Mouse (Mus musculus) small intestine, adult 2 months (tissue): ENCODE measurements around the gene Qtrt1. TPM values are rescaled to one million over a fixed set of nuclear protein-coding genes. Genes with fewer than 3 reads are reported as not detected.
A peak's percentile ranks its signal among the peaks of the same experiment; 100 is the strongest.

Experiments
- H3K27ac ChIP-seq: fragments of 200-500 bp; 2 replicates; pipeline ENCODE4 v1.5.1; 2012; ENCODE audit warnings: low read depth, low read length, control low read depth, inconsistent platforms; ENCODE audit not compliant: insufficient read depth
- H3K27me3 ChIP-seq: fragments of 200-500 bp; 2 replicates; pipeline ENCODE4 v1.6.1; 2012; ENCODE audit warnings: mild to moderate bottlenecking, moderate library complexity, low read length, inconsistent platforms; ENCODE audit not compliant: control insufficient read depth, insufficient read depth
- H3K36me3 ChIP-seq: fragments of 200-500 bp; 2 replicates; pipeline ENCODE4 v1.6.1; 2012; ENCODE audit warnings: mild to moderate bottlenecking, low read length, control low read depth, inconsistent platforms; ENCODE audit not compliant: control insufficient read depth, insufficient read depth
- H3K4me1 ChIP-seq: fragments of 200-500 bp; 2 replicates; pipeline ENCODE4 v1.6.1; 2012; ENCODE audit warnings: low read length, inconsistent platforms, mixed read lengths; ENCODE audit not compliant: control insufficient read depth, insufficient read depth, insufficient read length
- H3K4me3 ChIP-seq: fragments of 200-500 bp; 2 replicates; pipeline ENCODE4 v1.5.1; 2012; ENCODE audit warnings: low read depth, mild to moderate bottlenecking, control low read depth, inconsistent platforms, low read length, moderate library complexity
- CTCF ChIP-seq: fragments of 200-500 bp; IDR thresholded peaks from 2 replicates; pipeline ENCODE4 v1.5.1; 2012; ENCODE audit warnings: low read depth, mild to moderate bottlenecking, control low read depth, inconsistent platforms, low read length, moderate library complexity, mixed read lengths; ENCODE audit not compliant: insufficient replicate concordance, insufficient read length; ENCODE audit errors: extremely low read depth
- POLR2A ChIP-seq: fragments of 200-500 bp; IDR thresholded peaks from 2 replicates; pipeline ENCODE4 v1.6.1; 2012; ENCODE audit warnings: low read depth, mild to moderate bottlenecking, control low read depth, inconsistent platforms, low read length, moderate library complexity
- WGBS: fragments of 180-500 bp; shearing (Covaris S2); methylation state at CpG from one replicate; pipeline ENCODE4 v1.1.7; 2018; 5-methylcytosine and 5-hydroxymethylcytosine counted together
- polyA plus RNA-seq: library from polyadenylated mRNA; depleted of rRNA; stranded (reverse); fragments of >200 nt; gene quantifications from 2 replicates; pipeline ENCODE4 v1.2.3, GENCODE M21; 2012; rRNA removed

Gene Qtrt1
- 30.1 and 32.8 TPM in 2 replicates for polyA plus RNA-seq

GRCm38 (mm10) chr9:21411669-21412550 is at the start of gene Qtrt1:
Gene Qtrt1 (plus strand): TSS chr9:21411837.
- under 1% methylated on average over 53 of the region's 53 CpGs for WGBS
- Histone ChIP-seq H3K27me3 (no peaks in the 10 kb centered on the region), H3K27ac (no peak within 1 kb of the TSS), H3K36me3 (peaks cover 2% of the 10 kb centered on the region; the same call in 1 of the 2 replicates), H3K4me1 (peaks cover 4% of the 10 kb centered on the region), H3K4me3 (peak within 1 kb of the TSS; percentile 95)
- TF ChIP-seq POLR2A (no peak), CTCF (no peak)

DNA sequence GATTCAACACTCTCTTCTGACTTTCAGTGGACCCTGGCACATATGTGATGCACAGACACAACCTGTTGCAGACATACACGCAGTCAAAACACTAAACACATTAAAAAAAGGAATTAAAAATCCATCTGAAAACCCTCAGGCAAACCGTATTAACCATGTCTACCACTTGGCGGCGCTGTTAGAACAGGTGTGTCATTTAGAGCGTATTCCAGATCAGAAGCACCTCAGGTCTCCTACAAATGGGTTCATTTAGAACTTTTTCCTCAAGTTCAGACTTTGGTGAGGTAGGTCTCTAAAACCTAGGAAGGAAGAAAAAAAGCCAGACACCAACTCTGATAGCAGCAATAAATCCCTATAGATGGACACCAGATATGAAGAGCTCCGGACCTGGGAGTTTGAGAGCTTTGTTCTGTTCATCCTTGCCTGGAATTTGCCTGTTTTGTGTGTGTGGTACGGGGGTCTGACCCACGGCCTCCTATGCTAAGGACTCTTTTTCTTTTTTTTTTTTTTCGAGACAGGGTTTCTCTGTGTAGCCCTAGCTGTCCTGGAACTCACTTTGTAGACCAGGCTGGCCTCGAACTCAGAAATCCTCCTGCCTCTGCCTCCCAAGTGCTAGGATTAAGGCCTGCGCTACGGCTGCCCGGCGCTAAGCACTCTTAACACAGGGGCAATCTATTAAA is 45.0 kb upstream of the Qtrt1 start:
- Histone ChIP-seq H3K4me1 (peaks cover 3% of the 10 kb centered on the region), H3K36me3 (no peaks in the 10 kb centered on the region), H3K27me3 (no peaks in the 10 kb centered on the region), H3K4me3 (peak overlapping the region; percentile 52), H3K27ac (peak overlapping the region; percentile 84)
- no peak for TF ChIP-seq POLR2A
- TF ChIP-seq CTCF, result peak; percentile 2; the same call in 1 of the 2 replicates
- WGBS, result 21% methylated on average over 14 of the region's 14 CpGs

- H3K4me1 ChIP-seq, result peaks cover 3% of the 10 kb centered on the region
- TF ChIP-seq CTCF (peak; percentile 2; the same call in 1 of the 2 replicates), POLR2A (peak; percentile 48)
- peak within 1 kb of the TSS; percentile 84 for H3K27ac ChIP-seq
- H3K36me3 ChIP-seq, result no peaks in the 10 kb centered on the region
- H3K4me3 ChIP-seq, result peak within 1 kb of the TSS; percentile 71
- WGBS, result 1% methylated on average over 66 of the region's 66 CpGs
- H3K27me3 ChIP-seq, result no peaks in the 10 kb centered on the region
These were observed 44.1 kb upstream of the Qtrt1 start, which contains the start of gene Ilf3 for GRCm38 (mm10) chr9:21367357-21368111. Gene Ilf3 (plus strand): TSS chr9:21367871.

DNA sequence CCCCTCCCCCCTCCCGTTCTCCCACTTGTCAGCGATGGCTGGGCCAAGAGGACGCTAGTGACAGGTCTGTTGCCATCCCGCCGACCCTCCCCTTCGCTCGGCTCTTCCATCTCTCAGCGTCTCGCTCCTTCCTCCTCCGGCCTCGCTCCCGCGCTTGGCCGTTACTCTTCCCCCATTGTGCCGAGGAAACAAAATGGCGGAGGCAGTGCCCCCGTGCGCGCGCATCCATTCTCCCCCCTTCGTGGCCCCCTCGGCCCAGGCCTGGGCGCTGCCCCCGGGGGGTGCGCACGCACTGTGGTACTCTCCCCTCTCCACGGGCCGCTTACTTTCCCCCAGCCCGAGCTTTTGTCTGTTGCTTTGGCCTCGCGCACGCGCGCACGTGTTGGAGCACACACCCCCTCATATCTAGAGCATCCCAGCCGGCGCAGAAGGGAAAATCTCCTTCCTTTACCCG is 43.5 kb upstream of the Qtrt1 start:
- WGBS, result under 1% methylated on average over 37 of the region's 38 CpGs
- 0 out of 2 replicates have a peak, but pooled peaks cover under 1% of the 10 kb centered on the region for H3K36me3 ChIP-seq
- H3K27ac ChIP-seq, result peak overlapping the region; percentile 8; the same call in 1 of the 2 replicates
- H3K27me3 ChIP-seq, result no peaks in the 10 kb centered on the region
- peaks cover 3% of the 10 kb centered on the region for H3K4me1 ChIP-seq
- no peak for TF ChIP-seq CTCF
- TF ChIP-seq POLR2A, result no peak; the same call in 1 of the 2 replicates
- H3K4me3 ChIP-seq, result peak overlapping the region; percentile 71

GRCm38 (mm10) chr9:21369080-21369479 is 42.6 kb upstream of the Qtrt1 start:
- H3K27ac ChIP-seq, result no peak overlapping the region
- no peak for TF ChIP-seq POLR2A
- no peak for TF ChIP-seq CTCF
- peak overlapping the region; percentile 71; the same call in 1 of the 2 replicates for H3K4me3 ChIP-seq
- peaks cover 2% of the 10 kb centered on the region; the same call in 1 of the 2 replicates for H3K36me3 ChIP-seq
- H3K4me1 ChIP-seq, result peaks cover 3% of the 10 kb centered on the region
- H3K27me3 ChIP-seq, result no peaks in the 10 kb centered on the region
- 26% methylated on average over 11 of the region's 11 CpGs for WGBS

- TF ChIP-seq CTCF (no peak), POLR2A (no peak)
- WGBS, result 71% methylated on average over 2 of the region's 2 CpGs
- Histone ChIP-seq H3K4me1 (peaks cover 3% of the 10 kb centered on the region), H3K4me3 (no peak overlapping the region), H3K27ac (no peak overlapping the region), H3K36me3 (peaks cover 2% of the 10 kb centered on the region; the same call in 1 of the 2 replicates), H3K27me3 (no peaks in the 10 kb centered on the region)
These were observed 40.8 kb upstream of the Qtrt1 start for GRCm38 (mm10) chr9:21370876-21371275.
